Mouse (Mus musculus) natural killer cell, adult 2 months (primary cell): Measurements from ENCODE around the gene P3h2.

Experiments used
- DNase-seq, 2 experiments: peaks; one replicate each; pipeline ENCODE4 v3.0.0; 2022; ENCODE audit warnings: low spot score in 2 of 2

The P3h2 gene

GRCm38 (mm10) chr16:26105115-26105974, at the start of gene P3h2:
Gene P3h2 (minus strand): TSS chr16:26105784.
- DNase-seq = no peak

- DNase-seq = no peak
Measured at GRCm38 (mm10) chr16:26152258-26152657, 46.7 kb upstream of the P3h2 start.

- no peak for DNase-seq
Measured at GRCm38 (mm10) chr16:26150943-26151342, 45.4 kb upstream of the P3h2 start.

- no peak for DNase-seq
Measured at GRCm38 (mm10) chr16:26146853-26147252, 41.3 kb upstream of the P3h2 start.

- no peak for DNase-seq
Measured at GRCm38 (mm10) chr16:26131126-26131525, 25.5 kb upstream of the P3h2 start.

GRCm38 (mm10) chr16:26106618-26107017, 1.0 kb upstream of the P3h2 start:
- no peak for DNase-seq

- DNase-seq = no peak
Measured at GRCm38 (mm10) chr16:26106041-26106617, 545 bp upstream of the P3h2 start.

- no peak for DNase-seq
Measured at GRCm38 (mm10) chr16:26104274-26104673, 1.3 kb downstream of the P3h2 start.

GRCm38 (mm10) chr16:26102856-26103255, 2.7 kb downstream of the P3h2 start:
- no peak for DNase-seq

GRCm38 (mm10) chr16:26100167-26100566, 5.4 kb downstream of the P3h2 start:
- no peak for DNase-seq

- no peak for DNase-seq
Measured at GRCm38 (mm10) chr16:26095696-26096284, 9.8 kb downstream of the P3h2 start.

- no peak for DNase-seq
Measured at GRCm38 (mm10) chr16:26093888-26094287, 11.7 kb downstream of the P3h2 start.

- DNase-seq = no peak
Measured at GRCm38 (mm10) chr16:26088976-26089375, 16.6 kb downstream of the P3h2 start.

- DNase-seq = no peak
Measured at GRCm38 (mm10) chr16:26088240-26088639, 17.3 kb downstream of the P3h2 start.

- no peak for DNase-seq
Measured at GRCm38 (mm10) chr16:26086955-26087354, 18.6 kb downstream of the P3h2 start.

- DNase-seq = no peak
Measured at GRCm38 (mm10) chr16:26085160-26085559, 20.4 kb downstream of the P3h2 start.

- no peak for DNase-seq
Measured at GRCm38 (mm10) chr16:26082831-26083230, 22.8 kb downstream of the P3h2 start.

GRCm38 (mm10) chr16:26082391-26082790, 23.2 kb downstream of the P3h2 start:
- no peak for DNase-seq

GRCm38 (mm10) chr16:26078923-26079351, 26.6 kb downstream of the P3h2 start:
- DNase-seq = no peak

- no peak for DNase-seq
Measured at GRCm38 (mm10) chr16:26078100-26078422, 27.5 kb downstream of the P3h2 start.

GRCm38 (mm10) chr16:26077246-26078099, 28.1 kb downstream of the P3h2 start:
- DNase-seq = no peak

GRCm38 (mm10) chr16:26075063-26075462, 30.5 kb downstream of the P3h2 start:
- no peak for DNase-seq
